ENCODE assay signal across 12 mouse cellular contexts in genomic region chr16:24218162-24218849, GRCm38 (mm10).
DNase-seq lines count a peak whose midpoint lies in the region; ATAC-seq and TF ChIP-seq lines count a peak whose summit lies in the region.
"Had no signal": no experiment of that assay in that cellular context is flagged by ENCODE, and none has a peak within 500 bp of the region (broad histone marks: within the 10 kb centered on the region; RNA-seq: fewer than 3 reads in every experiment).

No protein-coding gene starts in this region.

- H3K27ac ChIP-seq in kidney, embryonic 14.5 days (ENCODE audit: low read depth, low read length): no peak overlapping the region
- H3K27ac ChIP-seq in forebrain, postnatal 0 days (ENCODE audit: low read depth, low read length): no peak overlapping the region
- no peak overlapping the region for H3K27ac ChIP-seq in midbrain, embryonic 11.5 days (ENCODE audit: low read depth, low read length)

- no peaks in the 10 kb centered on the region for H3K27me3 ChIP-seq in kidney, embryonic 14.5 days (ENCODE audit: control insufficient read depth, insufficient read depth, low read length)
- no peaks in the 10 kb centered on the region for H3K27me3 ChIP-seq in forebrain, postnatal 0 days (ENCODE audit: insufficient read depth, low read length)
- H3K27me3 ChIP-seq in midbrain, embryonic 11.5 days (ENCODE audit: control insufficient read depth, insufficient read depth, low read length): no peaks in the 10 kb centered on the region

- H3K4me1 ChIP-seq in kidney, embryonic 14.5 days (ENCODE audit: control insufficient read depth, insufficient read depth, low read length): peaks cover 5% of the 10 kb centered on the region; the same call in 1 of the 2 replicates
- H3K4me1 ChIP-seq in forebrain, postnatal 0 days (ENCODE audit: insufficient read depth): no peaks in the 10 kb centered on the region
- H3K4me1 ChIP-seq in midbrain, embryonic 11.5 days (ENCODE audit: control insufficient read depth, insufficient read depth, low read length): 0 out of 2 replicates have a peak, but pooled peaks cover 3% of the 10 kb centered on the region

- H3K9ac ChIP-seq in kidney, embryonic 14.5 days (ENCODE audit: low read depth, low read length): no peak overlapping the region
- no peak overlapping the region for H3K9ac ChIP-seq in forebrain, postnatal 0 days
- H3K9ac ChIP-seq in midbrain, embryonic 11.5 days (ENCODE audit: low read length): no peak overlapping the region

- WGBS in kidney, embryonic 14.5 days: 33% methylated on average over 14 of the region's 14 CpGs
- WGBS in forebrain, postnatal 0 days: 34% methylated on average over 14 of the region's 14 CpGs
- WGBS in midbrain, embryonic 11.5 days: 56% methylated on average over 14 of the region's 14 CpGs

- 0 out of 2 replicates have a peak, but pooled peaks have one; percentile 35 for ATAC-seq in kidney, embryonic 14.5 days (ENCODE audit: low FRiP score, low TSS enrichment)
- peak; percentile 83 for ATAC-seq in forebrain, postnatal 0 days
- ATAC-seq in midbrain, embryonic 11.5 days (ENCODE audit: low FRiP score): no peak
- no peak for ATAC-seq in erythroblast, adult 5-6 weeks (replicated peaks; ENCODE audit: low FRiP score, poor library complexity, severe bottlenecking)
- ATAC-seq: inflammation-experienced regulatory T-cells, adult 6 months had no signal

- no peaks in the 10 kb centered on the region for H3K9me3 ChIP-seq in kidney, embryonic 14.5 days (ENCODE audit: control insufficient read depth, low read length)
- no peaks in the 10 kb centered on the region for H3K9me3 ChIP-seq in forebrain, postnatal 0 days (ENCODE audit: low read length)
- H3K9me3 ChIP-seq in midbrain, embryonic 11.5 days (ENCODE audit: control insufficient read depth, low read length): no peaks in the 10 kb centered on the region

- TF ChIP-seq CTCF in forebrain, postnatal 0 days (IDR thresholded peaks at IDR 0.05; ENCODE audit: low read depth): no peak

- no peaks in the 10 kb centered on the region for H3K36me3 ChIP-seq in kidney, embryonic 14.5 days (ENCODE audit: control insufficient read depth, insufficient read depth, low read length)
- no peaks in the 10 kb centered on the region for H3K36me3 ChIP-seq in forebrain, postnatal 0 days (ENCODE audit: insufficient read depth)
- no peaks in the 10 kb centered on the region for H3K36me3 ChIP-seq in midbrain, embryonic 11.5 days (ENCODE audit: control insufficient read depth, insufficient read depth, low read length)

- H3K4me2 ChIP-seq in kidney, embryonic 14.5 days (replicated peaks; ENCODE audit: low read depth, low read length): no peak overlapping the region
- no peak overlapping the region for H3K4me2 ChIP-seq in forebrain, postnatal 0 days (ENCODE audit: low read depth)
- H3K4me2 ChIP-seq in midbrain, embryonic 11.5 days: no peak overlapping the region

- DNase-seq in kidney, adult 11 months: no peak
- DNase-seq in embryo, embryonic 10 days (ENCODE audit: low spot score): peak; percentile 31
- peak; percentile 21 for DNase-seq in forebrain, postnatal 0 days
- peak; percentile 77 for DNase-seq in midbrain, embryonic 11.5 days (ENCODE audit: low spot score, missing footprints)
- no peak for DNase-seq in adrenal gland, adult 8-10 months
- no peak for DNase-seq in gastrocnemius, postnatal 25 days
- DNase-seq: cerebellum, adult 9-11 months; gastrocnemius, postnatal 36 days; right cerebral cortex, postnatal 4 days had no signal

- H3K4me3 ChIP-seq in kidney, embryonic 14.5 days (ENCODE audit: low read length): no peak overlapping the region
- H3K4me3 ChIP-seq in forebrain, postnatal 0 days (ENCODE audit: low read depth, low read length): no peak overlapping the region
- H3K4me3 ChIP-seq in midbrain, embryonic 11.5 days (ENCODE audit: low read depth, low read length): no peak overlapping the region

Comparison
In these comparisons a context has a peak if more than half of its experiments do, and no peak if none do; other contexts are left out.
1. ATAC-seq: peak in kidney, embryonic 14.5 days (single experiment) and forebrain, postnatal 0 days (single experiment); none in midbrain, embryonic 11.5 days (single experiment) and erythroblast, adult 5-6 weeks (single experiment).
2. DNase-seq: peak in embryo, embryonic 10 days (single experiment), forebrain, postnatal 0 days (single experiment) and midbrain, embryonic 11.5 days (single experiment); none in kidney, adult 11 months (single experiment), adrenal gland, adult 8-10 months (single experiment) and gastrocnemius, postnatal 25 days (single experiment).